Mouse (Mus musculus) small intestine, adult 2 months (tissue): ENCODE measurements around the gene C2. TPM values are rescaled to one million over a fixed set of nuclear protein-coding genes. Genes with fewer than 3 reads are reported as not detected.

ENCODE experiments used
- H3K27ac ChIP-seq: fragments of 200-500 bp; 2 replicates; pipeline ENCODE4 v1.5.1; 2012; ENCODE audit warnings: low read depth, low read length, control low read depth, inconsistent platforms; ENCODE audit not compliant: insufficient read depth
- H3K27me3 ChIP-seq: fragments of 200-500 bp; 2 replicates; pipeline ENCODE4 v1.6.1; 2012; ENCODE audit warnings: mild to moderate bottlenecking, moderate library complexity, low read length, inconsistent platforms; ENCODE audit not compliant: control insufficient read depth, insufficient read depth
- H3K36me3 ChIP-seq: fragments of 200-500 bp; 2 replicates; pipeline ENCODE4 v1.6.1; 2012; ENCODE audit warnings: mild to moderate bottlenecking, low read length, control low read depth, inconsistent platforms; ENCODE audit not compliant: control insufficient read depth, insufficient read depth
- H3K4me1 ChIP-seq: fragments of 200-500 bp; 2 replicates; pipeline ENCODE4 v1.6.1; 2012; ENCODE audit warnings: low read length, inconsistent platforms, mixed read lengths; ENCODE audit not compliant: control insufficient read depth, insufficient read depth, insufficient read length
- H3K4me3 ChIP-seq: fragments of 200-500 bp; 2 replicates; pipeline ENCODE4 v1.5.1; 2012; ENCODE audit warnings: low read depth, mild to moderate bottlenecking, control low read depth, inconsistent platforms, low read length, moderate library complexity
- CTCF ChIP-seq: fragments of 200-500 bp; IDR thresholded peaks from 2 replicates; pipeline ENCODE4 v1.5.1; 2012; ENCODE audit warnings: low read depth, mild to moderate bottlenecking, control low read depth, inconsistent platforms, low read length, moderate library complexity, mixed read lengths; ENCODE audit not compliant: insufficient replicate concordance, insufficient read length; ENCODE audit errors: extremely low read depth
- POLR2A ChIP-seq: fragments of 200-500 bp; IDR thresholded peaks from 2 replicates; pipeline ENCODE4 v1.6.1; 2012; ENCODE audit warnings: low read depth, mild to moderate bottlenecking, control low read depth, inconsistent platforms, low read length, moderate library complexity
- WGBS: fragments of 180-500 bp; shearing (Covaris S2); methylation state at CpG from one replicate; pipeline ENCODE4 v1.1.7; 2018; 5-methylcytosine and 5-hydroxymethylcytosine counted together
- polyA plus RNA-seq: library from polyadenylated mRNA; depleted of rRNA; stranded (reverse); fragments of >200 nt; gene quantifications from 2 replicates; pipeline ENCODE4 v1.2.3, GENCODE M21; 2012; rRNA removed

C2 gene
- polyA plus RNA-seq = 4.3 and 10.6 TPM in 2 replicates

DNA sequence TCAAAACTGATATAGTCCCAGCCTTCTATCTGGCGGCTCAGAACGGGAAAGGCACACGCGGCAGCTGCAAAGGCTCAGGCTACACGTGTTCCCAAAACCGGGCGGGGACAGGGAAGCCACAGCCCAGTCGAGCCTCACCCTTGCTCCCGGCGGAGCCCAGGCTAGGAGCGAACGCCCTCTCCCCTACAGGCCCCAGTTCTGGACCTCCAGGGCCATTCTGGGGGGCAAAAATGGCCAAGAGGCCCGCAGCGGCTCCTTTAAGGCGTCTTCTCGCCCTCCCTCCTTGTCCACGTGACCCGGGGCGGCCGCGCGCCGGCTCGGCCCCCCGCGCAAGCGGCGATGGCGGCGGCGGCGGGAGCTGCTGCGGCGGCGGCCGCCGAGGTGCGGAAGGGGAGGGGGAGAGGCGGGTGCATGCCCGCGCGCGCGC lies at the start of gene C2, which contains the start of gene Ehmt2:
Gene C2, minus strand, starts transcription at position 106 of the 427 bp plus-strand sequence.
Gene Ehmt2, plus strand, starts transcription at position 310 of the 427 bp plus-strand sequence.
- Histone ChIP-seq H3K36me3 (peaks cover 15% of the 10 kb centered on the region), H3K27ac (peak within 1 kb of the TSS; percentile 96), H3K4me3 (peak within 1 kb of the TSS; percentile 79), H3K27me3 (no peaks in the 10 kb centered on the region), H3K4me1 (peaks cover 12% of the 10 kb centered on the region)
- under 1% methylated on average over 43 of the region's 44 CpGs for WGBS
- no peak for TF ChIP-seq CTCF
- TF ChIP-seq POLR2A = peak; percentile 86

DNA sequence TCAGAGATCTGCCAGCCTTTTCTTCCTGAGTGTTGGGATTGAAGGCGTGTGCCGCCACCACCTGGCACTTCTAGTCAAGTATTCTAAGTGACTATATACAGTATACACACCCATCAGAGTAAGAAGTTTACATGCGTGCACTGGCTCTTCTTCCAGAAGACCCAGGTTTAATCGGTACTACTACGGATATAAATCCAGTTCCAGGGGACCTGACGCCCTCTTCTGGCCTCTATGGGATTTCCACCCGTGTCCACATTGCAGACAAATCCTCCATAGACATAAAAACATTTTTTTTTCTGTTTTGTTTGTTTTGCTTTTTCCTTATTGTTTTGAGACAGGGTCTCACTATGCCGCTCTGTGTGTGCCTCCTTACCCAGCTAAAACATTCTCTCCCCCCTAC lies 49.5 kb upstream of the C2 start:
- 15% methylated on average over 8 of the region's 8 CpGs for WGBS
- Histone ChIP-seq H3K4me3 (no peak overlapping the region), H3K27ac (no peak overlapping the region), H3K4me1 (peaks cover 24% of the 10 kb centered on the region), H3K27me3 (no peaks in the 10 kb centered on the region), H3K36me3 (peaks cover 6% of the 10 kb centered on the region)
- TF ChIP-seq POLR2A (no peak), CTCF (peak; percentile 42; the same call in 1 of the 2 replicates)

DNA sequence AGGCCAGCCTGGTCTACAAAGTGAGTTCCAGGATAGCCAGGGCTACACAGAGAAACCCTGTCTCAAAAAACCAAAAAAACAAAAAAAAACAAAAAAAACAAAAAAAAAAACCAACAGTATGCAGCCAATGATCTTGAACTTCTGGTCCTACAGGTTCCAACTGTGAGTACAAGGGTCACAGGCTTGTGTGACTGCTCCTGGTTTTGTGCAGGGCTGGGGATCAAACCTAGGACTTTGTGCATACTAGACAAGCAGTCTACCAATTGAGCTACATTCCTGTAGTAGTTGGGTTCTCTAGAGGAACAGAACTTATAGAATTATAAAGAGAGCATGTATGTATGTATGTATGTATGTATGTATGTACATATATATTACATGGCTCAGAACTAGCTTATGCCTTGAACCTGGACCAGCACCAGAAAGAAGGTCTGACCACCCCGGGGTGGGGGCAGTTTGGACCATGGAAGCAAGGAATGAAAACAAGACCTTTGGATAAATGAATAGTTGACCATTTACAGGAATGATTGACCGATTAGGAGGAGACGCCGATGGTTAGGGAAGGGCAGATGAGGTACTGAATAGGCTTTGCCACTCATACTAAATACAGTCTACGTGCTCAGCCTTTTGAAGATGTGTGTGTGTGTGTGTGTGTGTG lies 48.5 kb upstream of the C2 start:
- Histone ChIP-seq H3K4me3 (no peak overlapping the region), H3K27ac (no peak overlapping the region), H3K4me1 (peaks cover 27% of the 10 kb centered on the region), H3K27me3 (no peaks in the 10 kb centered on the region), H3K36me3 (peaks cover 6% of the 10 kb centered on the region)
- 79% methylated on average over 5 of the region's 5 CpGs for WGBS
- TF ChIP-seq POLR2A (no peak), CTCF (no peak)

- TF ChIP-seq CTCF = no peak
- no peak for TF ChIP-seq POLR2A
- H3K27ac ChIP-seq = peak overlapping the region; percentile 44
Observed at GRCm38 (mm10) chr17:34944362-34944761, 46.3 kb upstream of the C2 start.

GRCm38 (mm10) chr17:34943128-34943815 lies 45.2 kb upstream of the C2 start:
- Histone ChIP-seq H3K36me3 (no peaks in the 10 kb centered on the region), H3K27ac (peak overlapping the region; percentile 75), H3K4me3 (no peak overlapping the region), H3K27me3 (no peaks in the 10 kb centered on the region), H3K4me1 (peaks cover 25% of the 10 kb centered on the region)
- 39% methylated on average over 4 of the region's 4 CpGs for WGBS
- TF ChIP-seq CTCF (no peak), POLR2A (no peak)

More at GRCm38 (mm10) chr17:34944362-34944761, 46.3 kb upstream of the C2 start:
- Histone ChIP-seq H3K36me3 (0 out of 2 replicates have a peak, but pooled peaks cover 1% of the 10 kb centered on the region), H3K4me3 (no peak overlapping the region), H3K4me1 (peaks cover 27% of the 10 kb centered on the region), H3K27me3 (no peaks in the 10 kb centered on the region)

GRCm38 (mm10) chr17:34941344-34942041 lies 43.4 kb upstream of the C2 start:
- Histone ChIP-seq H3K4me1 (peaks cover 25% of the 10 kb centered on the region), H3K27ac (no peak overlapping the region), H3K27me3 (no peaks in the 10 kb centered on the region), H3K4me3 (peak overlapping the region; percentile 46), H3K36me3 (no peaks in the 10 kb centered on the region)
- WGBS = 24% methylated on average over 15 of the region's 15 CpGs
- TF ChIP-seq POLR2A (no peak), CTCF (no peak)

DNA sequence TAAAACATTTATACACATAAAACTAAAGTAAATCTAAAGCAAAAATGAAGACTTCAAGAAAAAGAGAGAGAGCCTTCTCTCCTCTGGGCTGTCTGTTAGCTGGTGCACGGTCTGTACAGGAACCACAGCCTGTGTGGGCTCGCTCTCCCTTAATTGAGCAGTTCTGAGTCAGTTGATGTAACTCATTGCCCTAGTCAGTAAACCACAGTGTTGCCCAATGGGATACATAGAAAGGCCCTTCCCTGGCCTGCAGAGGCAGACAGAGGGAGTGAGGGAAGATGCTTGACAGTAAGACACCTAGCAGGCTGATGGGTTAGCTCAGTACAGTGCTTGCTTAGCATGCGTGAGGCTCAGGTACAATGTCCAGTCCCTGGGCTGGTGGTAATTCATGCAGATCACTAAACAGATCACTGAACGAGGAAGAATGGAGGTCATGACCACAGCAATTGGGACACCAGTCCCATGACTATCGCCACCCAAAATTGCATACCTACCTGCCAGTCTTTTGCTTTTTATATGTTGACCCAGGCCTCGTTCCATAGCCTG lies 40.0 kb upstream of the C2 start:
- peaks cover 21% of the 10 kb centered on the region for H3K4me1 ChIP-seq
- peaks cover 12% of the 10 kb centered on the region for H3K36me3 ChIP-seq
- H3K27ac ChIP-seq = no peak overlapping the region
- no peak overlapping the region for H3K4me3 ChIP-seq
- 83% methylated on average over 6 of the region's 6 CpGs for WGBS
- TF ChIP-seq CTCF (no peak), POLR2A (no peak)
- H3K27me3 ChIP-seq = no peaks in the 10 kb centered on the region
